Comparison of ENCODE assay signal across 14 mouse cellular contexts in the genomic region with DNA sequence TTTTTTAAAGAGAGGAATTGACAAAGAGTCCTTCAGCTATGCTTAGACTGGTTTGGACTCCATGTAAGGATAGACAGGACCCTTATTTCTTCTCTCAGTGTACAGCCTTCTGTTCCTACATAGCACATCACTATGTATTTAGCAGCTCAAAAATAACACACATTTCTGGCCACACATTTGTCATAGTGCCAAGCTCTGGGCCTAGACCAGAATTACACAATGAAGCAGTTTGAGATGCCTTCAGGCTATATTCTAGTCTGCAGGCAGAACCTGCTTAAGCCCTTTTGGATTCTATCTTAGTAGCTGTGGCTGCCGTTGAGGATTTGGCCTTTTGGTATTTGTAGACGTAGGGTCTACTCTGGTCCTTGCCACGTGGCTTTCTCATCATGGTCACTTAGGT. TPM values are rescaled to one million over a fixed set of nuclear protein-coding genes. Genes with fewer than 3 reads are reported as not detected.
DNase-seq lines count a peak whose midpoint lies in the region; ATAC-seq and TF ChIP-seq lines count a peak whose summit lies in the region.
"Had no signal": no experiment of that assay in that cellular context is flagged by ENCODE, and none has a peak within 500 bp of the region (broad histone marks: within the 10 kb centered on the region; RNA-seq: fewer than 3 reads in every experiment).

No protein-coding gene starts in this region.

- H3K4me3 ChIP-seq in hindbrain, embryonic 15.5 days, result no peak overlapping the region
- no peak overlapping the region for H3K4me3 ChIP-seq in hindbrain, postnatal 0 days (ENCODE audit: low read length)
- H3K4me3 ChIP-seq in kidney, embryonic 14.5 days (ENCODE audit: low read length), result no peak overlapping the region
- H3K4me3 ChIP-seq in heart, adult 2 months, result no peak overlapping the region
- H3K4me3 ChIP-seq: kidney, embryonic 15.5 days had no signal

- no peak for TF ChIP-seq POLR2A in heart, adult 2 months (IDR thresholded peaks at IDR 0.05; ENCODE audit: insufficient read depth, low read depth, low read length)

- H3K27me3 ChIP-seq in hindbrain, embryonic 15.5 days, result no peaks in the 10 kb centered on the region
- no peaks in the 10 kb centered on the region for H3K27me3 ChIP-seq in hindbrain, postnatal 0 days (ENCODE audit: insufficient read depth, low read length)
- no peaks in the 10 kb centered on the region for H3K27me3 ChIP-seq in kidney, embryonic 14.5 days (ENCODE audit: control insufficient read depth, insufficient read depth, low read length)
- no peaks in the 10 kb centered on the region for H3K27me3 ChIP-seq in heart, adult 2 months (ENCODE audit: control insufficient read depth, insufficient read depth, low read length)
- H3K27me3 ChIP-seq: kidney, embryonic 15.5 days had no signal

- peaks cover 11% of the 10 kb centered on the region for H3K4me1 ChIP-seq in hindbrain, embryonic 15.5 days (replicated peaks)
- H3K4me1 ChIP-seq in hindbrain, postnatal 0 days (ENCODE audit: insufficient read depth, low read length), result peaks cover 12% of the 10 kb centered on the region; the same call in 1 of the 2 replicates
- no peaks in the 10 kb centered on the region for H3K4me1 ChIP-seq in kidney, embryonic 14.5 days (ENCODE audit: control insufficient read depth, insufficient read depth, low read length)
- peaks cover 2% of the 10 kb centered on the region; the same call in 1 of the 2 replicates for H3K4me1 ChIP-seq in heart, adult 2 months (ENCODE audit: control insufficient read depth, insufficient read depth, low read length)
- H3K4me1 ChIP-seq: kidney, embryonic 15.5 days had no signal

- H3K9ac ChIP-seq in hindbrain, embryonic 15.5 days, result no peak overlapping the region
- no peak overlapping the region for H3K9ac ChIP-seq in hindbrain, postnatal 0 days (replicated peaks; ENCODE audit: low read length)
- H3K9ac ChIP-seq in kidney, embryonic 14.5 days (ENCODE audit: low read depth, low read length), result no peak overlapping the region
- H3K9ac ChIP-seq in heart, adult 2 months (ENCODE audit: low read depth, low read length), result no peak overlapping the region
- H3K9ac ChIP-seq: kidney, embryonic 15.5 days had no signal

- TF ChIP-seq CTCF in hindbrain, postnatal 0 days (IDR thresholded peaks at IDR 0.05; ENCODE audit: low read depth), result no peak
- no peak for TF ChIP-seq CTCF in heart, adult 2 months (IDR thresholded peaks at IDR 0.05)

- H3K79me2 ChIP-seq in heart, adult 2 months (replicated peaks; ENCODE audit: control insufficient read depth, insufficient read depth, low read length), result no peaks in the 10 kb centered on the region

- intact Hi-C loops in left cerebral cortex, postnatal 36 days (cut with DNase I), result no loop called here
- intact Hi-C loops in heart, adult 2 months (cut with DNase I), result no loop called here

- DNase-seq in hindbrain, postnatal 0 days (ENCODE audit: low spot score), result no peak
- peak; percentile 54 for DNase-seq in NIH3T3 (ENCODE audit: low read depth)
- DNase-seq in cerebellum, adult 9-11 months, result peak; percentile 55
- DNase-seq in left cerebral cortex, postnatal 36 days (ENCODE audit: low spot score in 2 of 2), result peak; percentile 47 to 49
- no peak for DNase-seq in ovary, adult 18-20 months (ENCODE audit: low spot score)
- no peak for DNase-seq in heart, adult 2 months
- DNase-seq: lung, postnatal 10 days; retina, postnatal 1 day; thymus, postnatal 14 days had no signal

- no peak overlapping the region for H3K4me2 ChIP-seq in hindbrain, embryonic 15.5 days
- no peak overlapping the region for H3K4me2 ChIP-seq in hindbrain, postnatal 0 days (ENCODE audit: low read depth, low read length)
- no peak overlapping the region for H3K4me2 ChIP-seq in kidney, embryonic 14.5 days (replicated peaks; ENCODE audit: low read depth, low read length)
- H3K4me2 ChIP-seq: heart, embryonic 11.5 days; kidney, embryonic 15.5 days had no signal

- ATAC-seq in hindbrain, embryonic 15.5 days (ENCODE audit: low FRiP score, low read depth), result no peak
- ATAC-seq in hindbrain, postnatal 0 days, result no peak
- no peak for ATAC-seq in kidney, embryonic 14.5 days (ENCODE audit: low FRiP score, low TSS enrichment)
- ATAC-seq: CD4-positive, CD25-positive, alpha-beta regulatory T cell, adult 4 months had no signal

- peak overlapping the region; percentile 26; the same call in 1 of the 2 replicates for H3K27ac ChIP-seq in hindbrain, embryonic 15.5 days (replicated peaks)
- no peak overlapping the region for H3K27ac ChIP-seq in hindbrain, postnatal 0 days
- H3K27ac ChIP-seq in kidney, embryonic 14.5 days (ENCODE audit: low read depth, low read length), result no peak overlapping the region
- no peak overlapping the region for H3K27ac ChIP-seq in heart, adult 2 months
- H3K27ac ChIP-seq: kidney, embryonic 15.5 days had no signal

- WGBS in hindbrain, embryonic 15.5 days, result 64% methylated on average over 3 of the region's 3 CpGs
- WGBS in hindbrain, postnatal 0 days, result 66% methylated on average over 3 of the region's 3 CpGs
- 86% methylated on average over 3 of the region's 3 CpGs for WGBS in kidney, embryonic 14.5 days
- 62% methylated on average over 3 of the region's 3 CpGs for WGBS in heart, adult 2 months

- no peaks in the 10 kb centered on the region for H3K9me3 ChIP-seq in hindbrain, embryonic 15.5 days
- H3K9me3 ChIP-seq in hindbrain, postnatal 0 days (ENCODE audit: low read length), result no peaks in the 10 kb centered on the region
- H3K9me3 ChIP-seq in kidney, embryonic 14.5 days (ENCODE audit: control insufficient read depth, low read length), result no peaks in the 10 kb centered on the region
- H3K9me3 ChIP-seq: kidney, embryonic 15.5 days had no signal

- no peaks in the 10 kb centered on the region for H3K36me3 ChIP-seq in hindbrain, embryonic 15.5 days
- no peaks in the 10 kb centered on the region for H3K36me3 ChIP-seq in hindbrain, postnatal 0 days (ENCODE audit: insufficient read depth, low read length)
- no peaks in the 10 kb centered on the region for H3K36me3 ChIP-seq in kidney, embryonic 14.5 days (ENCODE audit: control insufficient read depth, insufficient read depth, low read length)
- H3K36me3 ChIP-seq in heart, adult 2 months (ENCODE audit: control insufficient read depth, insufficient read depth, low read length), result no peaks in the 10 kb centered on the region
- H3K36me3 ChIP-seq: kidney, embryonic 15.5 days had no signal

- no peak for TF ChIP-seq EP300 in heart, adult 2 months (IDR thresholded peaks at IDR 0.05; ENCODE audit: insufficient read depth, low read depth, low read length)

RNA-seq across cellular contexts. Expression of a gene that starts 35.8 kb away (rescaled TPM):
- 14.1 and 15.8 TPM in 2 replicates for polyA plus RNA-seq in hindbrain, embryonic 15.5 days (2015; fragmentation: Nextera tagmentation; extraction: Ambion mirVana)
- total RNA-seq in hindbrain, postnatal 0 days (2014; rRNA removed), result 173 and 180 TPM in 2 replicates
- polyA plus RNA-seq in hindbrain, postnatal 0 days (2015; fragmentation: Nextera tagmentation; extraction: Ambion mirVana), result 13.8 and 15.5 TPM in 2 replicates
- total RNA-seq in left cerebral cortex, postnatal 36 days (2021), result 100 to 1,000 TPM; 120 to 138 TPM
- 0.46 and 0.79 TPM in 2 replicates for polyA plus RNA-seq in kidney, embryonic 14.5 days (2014; fragmentation: Nextera tagmentation; extraction: Ambion mirVana)
- total RNA-seq in heart, adult 2 months (2021), result 1 to 10 TPM; 3.0 to 3.9 TPM
- polyA plus RNA-seq in heart, adult 2 months (2012; rRNA removed), result 2.7 and 3.3 TPM in 2 replicates
- polyA plus RNA-seq: CD4-positive, CD25-positive, alpha-beta regulatory T cell, adult 4 months had no signal

Comparison
In these comparisons a context has a peak if more than half of its experiments do, and no peak if none do; other contexts are left out.
1. DNase-seq: peak in NIH3T3 (single experiment), cerebellum, adult 9-11 months (single experiment) and left cerebral cortex, postnatal 36 days (2 of 2); none in hindbrain, postnatal 0 days (single experiment), ovary, adult 18-20 months (single experiment) and heart, adult 2 months (0 of 2).